Mouse (Mus musculus) MEL (cell line): ENCODE data around the gene Kalrn. TPM values are rescaled to one million over a fixed set of nuclear protein-coding genes. Genes with fewer than 3 reads are reported as not detected.

Experiments
- DNase-seq: peaks from one replicate; pipeline ENCODE4 v3.0.0; 2011; ENCODE audit warnings: low read depth, low spot score
- H3K27ac ChIP-seq: 2 replicates; pipeline ENCODE4 v1.5.1; 2012; ENCODE audit warnings: low read depth, mild to moderate bottlenecking, control low read depth, low read length, moderate library complexity; ENCODE audit not compliant: control insufficient read depth
- H3K27me3 ChIP-seq, 2 experiments: fragments of 150-350 bp in 1 of 2; sonication (generic) in 1 of 2; 2 replicates each; pipeline ENCODE4 v1.6.1; 2012; ENCODE audit warnings: low read length in 2 of 2, mild to moderate bottlenecking in 2 of 2, improper control_type of control experiment in 1 of 2, moderate library complexity in 1 of 2; ENCODE audit not compliant: insufficient read depth in 2 of 2, control insufficient read depth in 1 of 2
- H3K36me3 ChIP-seq, 2 experiments: 2 replicates each; pipeline ENCODE4 v1.6.1; 2012 to 2014; ENCODE audit warnings: low read length in 2 of 2, improper control_type of control experiment in 1 of 2, inconsistent platforms in 1 of 2, mild to moderate bottlenecking in 1 of 2; ENCODE audit not compliant: insufficient read depth in 2 of 2, control insufficient read depth in 1 of 2
- H3K4me1 ChIP-seq, 2 experiments: fragments of 150-350 bp in 1 of 2; sonication (generic) in 1 of 2; 2 replicates each; pipeline ENCODE4 v1.6.1; 2012; ENCODE audit warnings: low read length in 2 of 2, improper control_type of control experiment in 1 of 2, mild to moderate bottlenecking in 1 of 2; ENCODE audit not compliant: insufficient read depth in 2 of 2, control insufficient read depth in 1 of 2
- H3K4me3 ChIP-seq, 2 experiments: fragments of 150-350 bp in 1 of 2; sonication (generic) in 1 of 2; 2 replicates each; pipeline ENCODE4 v1.5.1; 2012; ENCODE audit warnings: low read depth in 2 of 2, low read length in 2 of 2, mild to moderate bottlenecking in 2 of 2, moderate library complexity in 2 of 2, control low read depth in 1 of 2, improper control_type of control experiment in 1 of 2; ENCODE audit not compliant: control insufficient read depth in 1 of 2, insufficient read depth in 1 of 2
- H3K79me2 ChIP-seq: 2 replicates; pipeline ENCODE4 v1.6.1; 2012; ENCODE audit warnings: mild to moderate bottlenecking, low read length, moderate library complexity; ENCODE audit not compliant: control insufficient read depth, poor library complexity, insufficient read depth
- H3K9ac ChIP-seq: 2 replicates; pipeline ENCODE4 v1.6.1; 2012; ENCODE audit warnings: low read depth, mild to moderate bottlenecking, control low read depth, low read length, moderate library complexity; ENCODE audit not compliant: control insufficient read depth, poor library complexity, severe bottlenecking
- H3K9me3 ChIP-seq: fragments of 150-350 bp; sonication (generic); replicated peaks from 2 replicates; pipeline ENCODE4 v1.6.1; 2012; ENCODE audit warnings: mild to moderate bottlenecking, low read length, improper control_type of control experiment, moderate library complexity; ENCODE audit not compliant: insufficient read depth
- BHLHE40 ChIP-seq: IDR thresholded peaks from 2 replicates; pipeline ENCODE4 v1.6.1; 2012; ENCODE audit warnings: low read depth, mild to moderate bottlenecking, inconsistent platforms, low read length, improper control_type of control experiment, borderline replicate concordance
- CHD2 ChIP-seq: IDR thresholded peaks from 2 replicates; pipeline ENCODE4 v1.6.1; 2011; ENCODE audit warnings: low read length, improper control_type of control experiment
- E2F4 ChIP-seq: IDR thresholded peaks from 2 replicates; pipeline ENCODE4 v1.6.1; 2011; ENCODE audit warnings: low read depth, low read length, improper control_type of control experiment, borderline replicate concordance
- EP300 ChIP-seq, 2 experiments: IDR thresholded peaks; 2 replicates each; pipeline ENCODE4 v1.6.1; 2011; ENCODE audit warnings: improper control_type of control experiment in 2 of 2, low read length in 2 of 2, low read depth in 1 of 2, mild to moderate bottlenecking in 1 of 2
- GATA1 ChIP-seq: IDR thresholded peaks from 2 replicates; pipeline ENCODE4 v1.6.1; 2011; ENCODE audit warnings: low read depth, low read length, improper control_type of control experiment
- KAT2A ChIP-seq: conservative IDR thresholded peaks from 2 replicates; pipeline ENCODE4 v1.6.1; 2012; ENCODE audit warnings: low read depth, low read length, improper control_type of control experiment, inconsistent platforms
- MAX ChIP-seq: IDR thresholded peaks from 2 replicates; pipeline ENCODE4 v1.6.1; 2011; ENCODE audit warnings: low read length, improper control_type of control experiment
- MAZ ChIP-seq: IDR thresholded peaks from 2 replicates; pipeline ENCODE4 v1.6.1; 2012; ENCODE audit warnings: low read depth, mild to moderate bottlenecking, inconsistent platforms, low read length, improper control_type of control experiment
- MEF2A ChIP-seq: IDR thresholded peaks from 2 replicates; pipeline ENCODE4 v1.6.1; 2014; ENCODE audit warnings: low read depth, mild to moderate bottlenecking, inconsistent platforms, low read length, improper control_type of control experiment; ENCODE audit not compliant: poor library complexity, insufficient replicate concordance, severe bottlenecking; ENCODE audit errors: extremely low read depth
- MXI1 ChIP-seq: IDR thresholded peaks from 2 replicates; pipeline ENCODE4 v1.6.1; 2011; ENCODE audit warnings: mild to moderate bottlenecking, low read depth, low read length, improper control_type of control experiment
- MYB ChIP-seq: IDR thresholded peaks from 2 replicates; pipeline ENCODE4 v1.6.1; 2011; ENCODE audit warnings: mild to moderate bottlenecking, low read depth, low read length, improper control_type of control experiment
- NELFE ChIP-seq: IDR thresholded peaks from 2 replicates; pipeline ENCODE4 v1.6.1; 2011; ENCODE audit warnings: low read depth, low read length, improper control_type of control experiment
- NRF1 ChIP-seq: IDR thresholded peaks from 2 replicates; pipeline ENCODE4 v1.6.1; 2014; ENCODE audit warnings: low read depth, mild to moderate bottlenecking, inconsistent platforms, low read length, improper control_type of control experiment, moderate library complexity; ENCODE audit not compliant: poor library complexity, insufficient read depth, severe bottlenecking
- POLR2A ChIP-seq, 2 experiments: IDR thresholded peaks; 2 replicates each; pipeline ENCODE4 v1.6.1; 2011 to 2012; ENCODE audit warnings: low read length in 2 of 2, mild to moderate bottlenecking in 2 of 2, control low read depth in 1 of 2, improper control_type of control experiment in 1 of 2, low read depth in 1 of 2, moderate library complexity in 1 of 2; ENCODE audit not compliant: control insufficient read depth in 1 of 2, insufficient read depth in 1 of 2, poor library complexity in 1 of 2
- RAD21 ChIP-seq: IDR thresholded peaks from 2 replicates; pipeline ENCODE4 v1.6.1; 2011; ENCODE audit warnings: mild to moderate bottlenecking, low read depth, low read length, improper control_type of control experiment
- SIN3A ChIP-seq: IDR thresholded peaks from 2 replicates; pipeline ENCODE4 v1.6.1; 2012; ENCODE audit warnings: low read length, improper control_type of control experiment, inconsistent platforms
- TAL1 ChIP-seq: IDR thresholded peaks from 2 replicates; pipeline ENCODE4 v1.6.1; 2012; ENCODE audit warnings: mild to moderate bottlenecking, inconsistent platforms, low read length, moderate library complexity, mixed read lengths
- TCF12 ChIP-seq: IDR thresholded peaks from 2 replicates; pipeline ENCODE4 v1.6.1; 2014; ENCODE audit warnings: low read depth, mild to moderate bottlenecking, inconsistent platforms, low read length, improper control_type of control experiment, moderate library complexity
- UBTF ChIP-seq: IDR thresholded peaks from 2 replicates; pipeline ENCODE4 v1.6.1; 2012; ENCODE audit warnings: low read depth, mild to moderate bottlenecking, inconsistent platforms, low read length, improper control_type of control experiment, moderate library complexity, borderline replicate concordance; ENCODE audit not compliant: insufficient read depth
- USF1 ChIP-seq: IDR thresholded peaks from 2 replicates; pipeline ENCODE4 v1.6.1; 2014; ENCODE audit warnings: low read depth, mild to moderate bottlenecking, inconsistent platforms, low read length, improper control_type of control experiment, moderate library complexity
- USF2 ChIP-seq, 2 experiments: IDR thresholded peaks; 2 replicates each; pipeline ENCODE4 v1.6.1; 2011 to 2012; ENCODE audit warnings: improper control_type of control experiment in 2 of 2, low read length in 2 of 2, borderline replicate concordance in 1 of 2, inconsistent platforms in 1 of 2, low read depth in 1 of 2, mild to moderate bottlenecking in 1 of 2; ENCODE audit not compliant: insufficient read depth in 1 of 2
- ZC3H11A ChIP-seq: IDR thresholded peaks from 2 replicates; pipeline ENCODE4 v1.6.1; 2012; ENCODE audit warnings: low read depth, mild to moderate bottlenecking, inconsistent platforms, low read length, improper control_type of control experiment
- ZNF384 ChIP-seq: IDR thresholded peaks from 2 replicates; pipeline ENCODE4 v1.6.1; 2012; ENCODE audit warnings: low read depth, mild to moderate bottlenecking, inconsistent platforms, low read length, improper control_type of control experiment
- polyA plus RNA-seq, 2 experiments: library from polyadenylated mRNA; stranded (reverse) in 1 of 2; unstranded in 1 of 2; fragments of >175 nt in 1 of 2; fragments of >200 nt in 1 of 2; gene quantifications; 2 replicates each; pipeline versions ENCODE4 v1.2.1 to v1.2.4; 2012; ENCODE audit warnings: low replicate concordance in 2 of 2, low read depth in 1 of 2; ENCODE audit not compliant: insufficient read length in 2 of 2, insufficient read depth in 1 of 2, missing spikeins in 1 of 2
- total RNA-seq: library from RNA; depleted of rRNA; stranded (reverse); fragments of 300-350 nt; gene quantifications from 2 replicates; pipeline ENCODE4 v1.2.3, GENCODE M21; 2012

Kalrn gene
- total and polyA plus RNA-seq, 3 experiments: 10.4 to 11.8 TPM; not detected in 1

DNA sequence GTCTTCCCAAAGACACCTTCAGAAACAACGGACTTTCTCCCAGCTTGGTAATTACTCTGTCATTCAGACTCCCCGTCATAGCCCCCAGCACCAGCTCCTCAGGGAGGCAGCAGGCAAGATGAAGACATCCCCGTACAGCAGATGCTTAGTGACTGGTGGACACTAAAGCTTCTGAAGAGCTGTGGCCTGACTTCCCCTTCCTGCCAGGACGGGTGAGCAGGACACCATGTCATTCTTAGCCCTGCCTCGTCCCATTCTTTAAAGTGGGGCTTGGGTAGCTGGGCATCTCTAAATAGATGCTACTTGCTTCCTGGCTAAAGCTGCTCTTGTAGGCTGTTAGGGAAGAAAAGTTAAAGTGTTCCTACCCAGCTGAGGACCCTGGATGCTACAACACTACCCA lies 145.7 kb downstream of the Kalrn start:
- no peaks in the 10 kb centered on the region for H3K9me3 ChIP-seq
- TF ChIP-seq MEF2A: no peak
- no peak for TF ChIP-seq RAD21
- TF ChIP-seq USF2 (IDR thresholded peaks at IDR 0.05; ENCODE audit: borderline replicate concordance in 1 of 2, insufficient read depth in 1 of 2, low read depth in 1 of 2, low read length in 2 of 2): no peak
- no peak for TF ChIP-seq MYB
- TF ChIP-seq NRF1: no peak
- TF ChIP-seq MAX: no peak
- no peak for TF ChIP-seq SIN3A
- TF ChIP-seq EP300 (IDR thresholded peaks at IDR 0.05; ENCODE audit: low read depth in 1 of 2, low read length in 2 of 2): no peak
- no peak for TF ChIP-seq E2F4
- TF ChIP-seq KAT2A: no peak
- TF ChIP-seq NELFE: no peak
- no peak for TF ChIP-seq POLR2A (IDR thresholded peaks at IDR 0.05; ENCODE audit: control insufficient read depth in 1 of 2, insufficient read depth in 1 of 2, low read depth in 1 of 2, low read length in 2 of 2, poor library complexity in 1 of 2)
- no peak for TF ChIP-seq ZNF384
- TF ChIP-seq UBTF: no peak
- no peak for TF ChIP-seq MXI1
- TF ChIP-seq CHD2: no peak
- no peaks in the 10 kb centered on the region for H3K27me3 ChIP-seq

GRCm38 (mm10) chr16:34421473-34421872 lies 151.9 kb downstream of the Kalrn start:
- Histone ChIP-seq H3K9me3 (no peaks in the 10 kb centered on the region), H3K27ac (no peak overlapping the region), H3K27me3 (no peaks in the 10 kb centered on the region), H3K4me3 (no peak overlapping the region), H3K36me3 (no peaks in the 10 kb centered on the region), H3K9ac (no peak overlapping the region), H3K4me1 (no peaks in the 10 kb centered on the region), H3K79me2 (no peaks in the 10 kb centered on the region)
- DNase-seq: no peak
- TF ChIP-seq MAZ (no peak), KAT2A (no peak), USF2 (IDR thresholded peaks at IDR 0.05; ENCODE audit: borderline replicate concordance in 1 of 2, insufficient read depth in 1 of 2, low read depth in 1 of 2, low read length in 2 of 2) (no peak), ZC3H11A (no peak), E2F4 (no peak), BHLHE40 (no peak), TAL1 (no peak), MXI1 (no peak), TCF12 (no peak), GATA1 (no peak), USF1 (no peak), NRF1 (no peak)

More for the DNA sequence above, 145.7 kb downstream of the Kalrn start:
- H3K9ac ChIP-seq: no peak overlapping the region
- no peaks in the 10 kb centered on the region for H3K4me1 ChIP-seq
- H3K36me3 ChIP-seq: no peaks in the 10 kb centered on the region
- DNase-seq: no peak
- no peaks in the 10 kb centered on the region for H3K79me2 ChIP-seq
- no peak overlapping the region for H3K27ac ChIP-seq
- no peak overlapping the region for H3K4me3 ChIP-seq
